Mouse (Mus musculus): ENCODE data around the gene Setd1a.
"Not testable (repeated sequence)": the region's sequence is repeated elsewhere in the genome, so short reads cannot be mapped to it uniquely, and the experiment has no call there.

Gene Setd1a

GRCm38 (mm10) chr7:127837878-127838277 is 61.4 kb downstream of the Setd1a start:
- not testable (repeated sequence) for DNase-seq (ENCODE audit: low spot score in 2 of 2)

- DNase-seq (ENCODE audit: low spot score in 2 of 2), result not testable (repeated sequence)
Observed at GRCm38 (mm10) chr7:127840031-127840430, 63.6 kb downstream of the Setd1a start.

- DNase-seq (ENCODE audit: low spot score in 2 of 2), result no peak
Observed at GRCm38 (mm10) chr7:127840886-127841285, 64.4 kb downstream of the Setd1a start.

- peak; percentile 96 for DNase-seq (ENCODE audit: low spot score in 2 of 2)
Observed at GRCm38 (mm10) chr7:127841340-127842000, 65.0 kb downstream of the Setd1a start.

GRCm38 (mm10) chr7:127842001-127842718 is 65.7 kb downstream of the Setd1a start:
- DNase-seq (ENCODE audit: low spot score in 2 of 2), result peak in 1 of 2 experiments; percentile 83

All from left cerebral cortex, adult 9 months (tissue).